Mouse (Mus musculus) stomach, embryonic 16.5 days (tissue): ENCODE results near the gene Figla. TPM values are rescaled to one million over a fixed set of nuclear protein-coding genes. Genes with fewer than 3 reads are reported as not detected.

Experiments used
- ATAC-seq: fragments of 200-750 bp; cut with Nextera tagmentation; 2 replicates; pipeline ENCODE4 v1.8.0; 2017; ENCODE audit warnings: moderate number of reproducible peaks, moderate TSS enrichment; ENCODE audit not compliant: insufficient read depth, low FRiP score
- H3K27ac ChIP-seq: fragments of 300-500 bp; sonication (generic); 2 replicates; pipeline ENCODE4 v1.5.1; 2014; ENCODE audit warnings: low read length
- H3K27me3 ChIP-seq: fragments of 300-500 bp; sonication (generic); 2 replicates; pipeline ENCODE4 v1.6.1; 2014; ENCODE audit warnings: low read length, control low read depth, mixed read lengths; ENCODE audit not compliant: control insufficient read depth, insufficient read depth
- H3K36me3 ChIP-seq: fragments of 300-500 bp; sonication (generic); 2 replicates; pipeline ENCODE4 v1.6.1; 2014; ENCODE audit warnings: low read length; ENCODE audit not compliant: control insufficient read depth, insufficient read depth
- H3K4me1 ChIP-seq: fragments of 300-500 bp; sonication (generic); 2 replicates; pipeline ENCODE4 v1.6.1; 2014; ENCODE audit warnings: low read length, control low read depth, mixed read lengths; ENCODE audit not compliant: control insufficient read depth, insufficient read depth
- H3K4me2 ChIP-seq: fragments of 300-500 bp; sonication (generic); 2 replicates; pipeline ENCODE4 v1.6.1; 2014; ENCODE audit warnings: low read depth, low read length, mixed read lengths
- H3K4me3 ChIP-seq: fragments of 300-500 bp; sonication (generic); replicated peaks from 2 replicates; pipeline ENCODE4 v1.5.1; 2014; ENCODE audit warnings: mild to moderate bottlenecking, low read length
- H3K9ac ChIP-seq: fragments of 300-500 bp; sonication (generic); 2 replicates; pipeline ENCODE4 v1.6.1; 2014; ENCODE audit warnings: low read length
- H3K9me3 ChIP-seq: fragments of 300-500 bp; sonication (generic); replicated peaks from 2 replicates; pipeline ENCODE4 v1.6.1; 2016; ENCODE audit warnings: low read length, control low read depth; ENCODE audit not compliant: control insufficient read depth
- WGBS: fragments of 180-500 bp; shearing (Covaris S2); extraction: QIAGEN DNeasy Blood & Tissue Kit; methylation state at CpG from one replicate; pipeline ENCODE4 v1.1.7; 2014; 5-methylcytosine and 5-hydroxymethylcytosine counted together
- polyA plus RNA-seq: library from polyadenylated mRNA; unstranded; fragments of >200 nt; fragmentation: Nextera tagmentation; extraction: Ambion mirVana; gene quantifications from 2 replicates; pipeline ENCODE4 v1.2.1, GENCODE M21; 2015

Figla gene
- polyA plus RNA-seq, 1 experiment from 2014 or later: not detected

DNA sequence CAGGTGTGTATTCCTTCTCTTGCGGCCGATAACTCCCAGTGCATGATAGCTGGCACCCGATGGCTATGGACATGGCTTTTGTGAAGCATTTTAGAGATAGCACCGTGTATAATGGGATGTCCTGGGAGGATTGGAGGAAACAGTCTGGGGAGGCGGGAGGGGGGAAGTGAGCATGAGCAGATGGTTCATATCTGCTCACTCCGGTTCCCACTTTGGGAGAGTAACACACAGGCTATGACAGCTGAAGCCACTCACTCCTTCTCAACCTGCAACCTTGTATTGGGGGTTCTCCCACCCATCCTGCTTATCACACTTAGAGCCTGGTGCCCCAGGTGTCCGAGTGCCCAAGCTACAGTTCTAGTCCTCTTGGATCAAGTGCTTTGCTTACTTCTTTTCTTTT lies 54.3 kb downstream of the Figla start:
- ATAC-seq: no peak
- Histone ChIP-seq H3K36me3 (no peaks in the 10 kb centered on the region), H3K9me3 (no peaks in the 10 kb centered on the region), H3K4me3 (no peak overlapping the region), H3K4me1 (no peaks in the 10 kb centered on the region), H3K4me2 (no peak overlapping the region), H3K27me3 (no peaks in the 10 kb centered on the region), H3K27ac (no peak overlapping the region), H3K9ac (no peak overlapping the region)
- 66% methylated on average over 7 of the region's 7 CpGs for WGBS

Other genes starting within 250 kb of the Figla start
- not detected in 2 replicates for gene Nat8f6, start 195.2 kb upstream of the Figla start, polyA plus RNA-seq
- gene Nat8f5, start 195.2 kb upstream of the Figla start, polyA plus RNA-seq: not detected in 2 replicates
- gene Nat8, start 184.1 kb upstream of the Figla start, polyA plus RNA-seq: 0.67 and 0.94 TPM in 2 replicates
- 0.04 TPM in 1 of 2 replicates, not detected in the other for gene Nat8f2, start 147.0 kb upstream of the Figla start, polyA plus RNA-seq
- gene Nat8f4, start 111.3 kb upstream of the Figla start, polyA plus RNA-seq: 3.8 and 4.5 TPM in 2 replicates
- 28.1 and 30.8 TPM in 2 replicates for gene Tprkb, start 104.3 kb upstream of the Figla start, polyA plus RNA-seq
- 6.9 and 7.4 TPM in 2 replicates for gene Nat8f1, start 100.5 kb upstream of the Figla start, polyA plus RNA-seq
- gene Dusp11, start 54.5 kb upstream of the Figla start, polyA plus RNA-seq: 48.3 and 50.1 TPM in 2 replicates
- gene Add2, start 12.5 kb downstream of the Figla start, polyA plus RNA-seq: 7.5 and 8.6 TPM in 2 replicates
- gene Tgfa, start 179.1 kb downstream of the Figla start, polyA plus RNA-seq: 7.2 and 10.2 TPM in 2 replicates